Comparison of ENCODE assay signal across 8 mouse cellular contexts in the genomic region with DNA sequence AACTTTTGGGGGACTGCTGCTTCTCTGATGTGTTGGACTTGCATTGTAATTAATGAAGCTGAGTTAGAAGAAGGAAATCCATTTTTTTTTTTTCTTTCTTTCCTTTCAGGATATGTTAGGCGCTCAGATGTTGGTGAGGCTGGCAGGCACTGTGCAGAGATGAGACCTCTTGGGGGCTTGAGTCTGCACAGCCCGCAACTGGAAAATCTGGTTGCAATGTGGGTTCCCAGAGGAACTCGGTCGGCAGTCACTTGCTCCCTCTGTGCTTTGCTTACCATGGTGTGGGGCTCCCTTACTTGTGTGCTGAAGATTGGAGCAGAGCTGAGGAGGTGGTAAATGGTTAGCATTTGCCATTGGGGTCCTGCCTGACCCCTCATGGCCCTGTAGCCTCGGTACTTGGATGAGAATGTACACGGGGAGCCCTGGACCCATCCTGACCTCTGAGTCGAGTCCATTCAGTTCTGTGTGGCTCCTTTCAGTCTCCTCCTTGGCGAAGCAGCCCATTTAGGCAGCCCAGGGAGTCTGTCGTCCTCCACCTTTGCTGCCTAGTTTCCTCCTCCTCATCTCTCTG. TPM values are rescaled to one million over a fixed set of nuclear protein-coding genes. Genes with fewer than 3 reads are reported as not detected.
DNase-seq lines count a peak whose midpoint lies in the region; ATAC-seq and TF ChIP-seq lines count a peak whose summit lies in the region.

No protein-coding gene starts in this region.

- TF ChIP-seq CTCF in MEL (IDR thresholded peaks at IDR 0.05 in 2 of 3, conservative IDR thresholded peaks at IDR 0.05 in 1 of 3; ENCODE audit: control insufficient read depth in 1 of 3, insufficient read depth in 1 of 3, low read depth in 2 of 3, low read length in 3 of 3, poor library complexity in 1 of 3, severe bottlenecking in 1 of 3): no peak
- TF ChIP-seq CTCF in heart, postnatal 0 days (IDR thresholded peaks at IDR 0.05; ENCODE audit: low read depth): no peak

- H3K4me1 ChIP-seq in heart, embryonic 14.5 days (ENCODE audit: control insufficient read depth in 2 of 2, insufficient read depth in 2 of 2, low read length in 2 of 2): peaks cover 26% of the 10 kb centered on the region in 2 experiments
- H3K4me1 ChIP-seq in MEL (ENCODE audit: control insufficient read depth in 1 of 2, insufficient read depth in 2 of 2, low read length in 2 of 2): peaks cover 0 to 26% of the 10 kb centered on the region in 2 experiments; a peak in 3 of 4 replicates
- peaks cover 30% of the 10 kb centered on the region for H3K4me1 ChIP-seq in heart, postnatal 0 days (ENCODE audit: control insufficient read depth, insufficient read depth)

- H3K4me2 ChIP-seq in heart, embryonic 14.5 days (ENCODE audit: low read length): peak overlapping the region; percentile 74
- peak overlapping the region; percentile 76 for H3K4me2 ChIP-seq in heart, postnatal 0 days (ENCODE audit: low read depth, low read length)

- TF ChIP-seq POLR2A in MEL (IDR thresholded peaks at IDR 0.05; ENCODE audit: control insufficient read depth in 1 of 2, insufficient read depth in 1 of 2, low read depth in 1 of 2, low read length in 2 of 2, poor library complexity in 1 of 2): no peak

- H3K9ac ChIP-seq in heart, embryonic 14.5 days (ENCODE audit: low read length): peak overlapping the region; percentile 77
- H3K9ac ChIP-seq in MEL (ENCODE audit: control insufficient read depth, low read depth, low read length, poor library complexity, severe bottlenecking): peak overlapping the region; percentile 98
- H3K9ac ChIP-seq in heart, postnatal 0 days (replicated peaks; ENCODE audit: low read depth, low read length): peak overlapping the region; percentile 76

- WGBS in heart, embryonic 14.5 days: 40% methylated on average over 9 of the region's 9 CpGs
- WGBS in heart, postnatal 0 days: 52% methylated on average over 9 of the region's 9 CpGs
- 32% methylated on average over 9 of the region's 9 CpGs for WGBS in macrophage (ENCODE audit: missing documents)

- H3K36me3 ChIP-seq in heart, embryonic 14.5 days (ENCODE audit: control insufficient read depth, insufficient read depth, low read length): peaks cover 7% of the 10 kb centered on the region; the same call in 1 of the 2 replicates
- peaks cover 0 to 15% of the 10 kb centered on the region in 2 experiments; a peak in 2 of 4 replicates for H3K36me3 ChIP-seq in MEL (ENCODE audit: control insufficient read depth in 1 of 2, insufficient read depth in 2 of 2, low read length in 2 of 2)
- H3K36me3 ChIP-seq in heart, postnatal 0 days (replicated peaks; ENCODE audit: control insufficient read depth, insufficient read depth, low read length): peaks cover 5% of the 10 kb centered on the region
- H3K36me3 ChIP-seq in macrophage (ENCODE audit: inconsistent target): peaks cover 12% of the 10 kb centered on the region

- DNase-seq in heart, adult 8-10 months (ENCODE audit: low spot score): no peak
- peak; percentile 53 for DNase-seq in MEL (ENCODE audit: low read depth, low spot score)
- no peak for DNase-seq in heart, postnatal 0 days (ENCODE audit: low spot score)
- no peak for DNase-seq in urinary bladder, adult 18-20 months (ENCODE audit: low spot score in 2 of 2)
- DNase-seq in layer of hippocampus, adult 9-10 months (ENCODE audit: low spot score): no peak
- DNase-seq in left cerebral cortex, adult 11 months (ENCODE audit: low spot score): no peak

- H3K79me2 ChIP-seq in MEL (ENCODE audit: control insufficient read depth, insufficient read depth, low read length, poor library complexity): peaks cover 9% of the 10 kb centered on the region; the same call in 1 of the 2 replicates
- H3K79me2 ChIP-seq in macrophage (ENCODE audit: inconsistent target): peaks cover 28% of the 10 kb centered on the region; the same call in 1 of the 2 replicates

- ATAC-seq in heart, embryonic 14.5 days (ENCODE audit: insufficient number of reproducible peaks, insufficient read depth, low FRiP score, low read depth): no peak
- ATAC-seq in heart, postnatal 0 days (ENCODE audit: insufficient read depth, low read depth): no peak

- H3K27ac ChIP-seq in heart, embryonic 14.5 days (replicated peaks in 1 of 2; ENCODE audit: control insufficient read depth in 1 of 2, insufficient read depth in 1 of 2, low read depth in 2 of 2, low read length in 2 of 2): peak overlapping the region in 1 of 2 experiments; percentile 39; a peak in 1 of 4 replicates
- H3K27ac ChIP-seq in MEL (ENCODE audit: control insufficient read depth, low read depth, low read length) (peak overlapping the region; percentile 73), macrophage (peak overlapping the region; percentile 84)
- H3K27ac ChIP-seq in heart, postnatal 0 days (ENCODE audit: low read depth): peak overlapping the region; percentile 71; the same call in 1 of the 2 replicates

- no peaks in the 10 kb centered on the region for H3K9me3 ChIP-seq in heart, embryonic 14.5 days (ENCODE audit: control insufficient read depth, low read length)
- no peaks in the 10 kb centered on the region for H3K9me3 ChIP-seq in MEL (replicated peaks; ENCODE audit: insufficient read depth, low read length)
- no peaks in the 10 kb centered on the region for H3K9me3 ChIP-seq in heart, postnatal 0 days (replicated peaks; ENCODE audit: control insufficient read depth, low read length)

- no peaks in the 10 kb centered on the region for H3K27me3 ChIP-seq in heart, embryonic 14.5 days (ENCODE audit: control insufficient read depth, insufficient read depth, low read length)
- no peaks in the 10 kb centered on the region for H3K27me3 ChIP-seq in MEL (ENCODE audit: control insufficient read depth in 1 of 2, insufficient read depth in 2 of 2, low read length in 2 of 2)
- no peaks in the 10 kb centered on the region for H3K27me3 ChIP-seq in heart, postnatal 0 days (ENCODE audit: control insufficient read depth, insufficient read depth, low read length)

- TF ChIP-seq EP300 in MEL (IDR thresholded peaks at IDR 0.05; ENCODE audit: low read depth in 1 of 2, low read length in 2 of 2): no peak
- TF ChIP-seq EP300 in heart, postnatal 0 days (IDR thresholded peaks at IDR 0.05; ENCODE audit: low read depth): no peak

- no peak for TF ChIP-seq RAD21 in MEL (IDR thresholded peaks at IDR 0.05; ENCODE audit: low read depth, low read length)

- H3K4me3 ChIP-seq in heart, embryonic 14.5 days (ENCODE audit: control insufficient read depth in 1 of 2, insufficient read depth in 1 of 2, low read depth in 1 of 2, low read length in 2 of 2): peak overlapping the region; percentile 71 to 85
- H3K4me3 ChIP-seq in MEL (ENCODE audit: control insufficient read depth in 1 of 2, insufficient read depth in 1 of 2, low read depth in 2 of 2, low read length in 2 of 2) (peak overlapping the region; percentile 79 to 98), macrophage (ENCODE audit: inconsistent target) (peak overlapping the region; percentile 51)
- peak overlapping the region; percentile 73 for H3K4me3 ChIP-seq in heart, postnatal 0 days (ENCODE audit: low read depth, low read length)

TF ChIP-seq in MEL, 35 proteins besides CTCF, POLR2A, EP300 and RAD21 (continues in another document):
- no peak for TF ChIP-seq TAL1 (IDR thresholded peaks at IDR 0.05; ENCODE audit: low read length)
- TF ChIP-seq UBTF (IDR thresholded peaks at IDR 0.05; ENCODE audit: borderline replicate concordance, insufficient read depth, low read depth, low read length): no peak
- 0 out of 2 replicates have a peak, but pooled peaks have one; percentile 11 for TF ChIP-seq SIN3A (IDR thresholded peaks at IDR 0.05; ENCODE audit: low read length)

RNA-seq across cellular contexts. Expression of gene Tmem268, which starts 0.6 kb away (rescaled TPM):
- 3.5 and 5.6 TPM in 2 replicates for polyA plus RNA-seq in heart, embryonic 14.5 days (2014; fragmentation: Nextera tagmentation; extraction: Ambion mirVana)
- 10 to 100 TPM in 3 of 4 experiments, 1 to 10 TPM in 1; 8.0 to 16.2 (median 12.7) TPM for total RNA-seq in heart, adult 8-10 months (2022)
- total RNA-seq in MEL (2012; rRNA removed): 6.9 and 8.1 TPM in 2 replicates
- polyA plus RNA-seq in MEL (2012; ENCODE audit: insufficient read depth in 1 of 2, insufficient read length in 2 of 2, low read depth in 1 of 2, low replicate concordance in 2 of 2, missing spikeins in 1 of 2): 10 to 100 TPM in 1 of 2 experiments, not detected in 1; 11.3 TPM
- 5.2 and 10.0 TPM in 2 replicates for total RNA-seq in heart, postnatal 0 days (2014; rRNA removed; ENCODE audit: low replicate concordance)
- 4.6 and 4.7 TPM in 2 replicates for polyA plus RNA-seq in heart, postnatal 0 days (2015; fragmentation: Nextera tagmentation; extraction: Ambion mirVana)
- 100 to 1,000 TPM in 4 of 26 experiments, 10 to 100 TPM in 22; 16.4 to 119 (median 57.7) TPM for total RNA-seq in macrophage (2018; cell fraction: chromatin; rRNA removed)
- 10 to 100 TPM; 13.4 to 79.6 (median 36.5) TPM for total RNA-seq in macrophage (2018; cell fraction: cytosol; rRNA removed)
- total RNA-seq in macrophage (2018; cell fraction: nucleus; rRNA removed): 100 to 1,000 TPM in 6 of 26 experiments, 10 to 100 TPM in 20; 21.7 to 139 (median 59.5) TPM
- 19.7 to 29.5 TPM (median 23.1 TPM) in 3 replicates for polyA plus RNA-seq in macrophage (2018)

RNA-seq across cellular contexts. Expression of gene Atp6v1g1, which starts 14.6 kb away (rescaled TPM):
- 213 and 216 TPM in 2 replicates for polyA plus RNA-seq in heart, embryonic 14.5 days (2014; fragmentation: Nextera tagmentation; extraction: Ambion mirVana)
- 100 to 1,000 TPM; 146 to 168 (median 149) TPM for total RNA-seq in heart, adult 8-10 months (2022)
- 146 and 164 TPM in 2 replicates for total RNA-seq in MEL (2012; rRNA removed)
- polyA plus RNA-seq in MEL (2012; ENCODE audit: insufficient read depth in 1 of 2, insufficient read length in 2 of 2, low read depth in 1 of 2, low replicate concordance in 2 of 2, missing spikeins in 1 of 2) (100 to 1,000 TPM in 1 of 2 experiments, not detected in 1; 122 TPM), macrophage (2018) (355 to 475 TPM (median 452 TPM) in 3 replicates)
- 120 and 148 TPM in 2 replicates for total RNA-seq in heart, postnatal 0 days (2014; rRNA removed; ENCODE audit: low replicate concordance)
- polyA plus RNA-seq in heart, postnatal 0 days (2015; fragmentation: Nextera tagmentation; extraction: Ambion mirVana): 278 and 279 TPM in 2 replicates
- 10 to 100 TPM; 17.0 to 81.5 (median 42.8) TPM for total RNA-seq in macrophage (2018; cell fraction: chromatin; rRNA removed)
- total RNA-seq in macrophage (2018; cell fraction: cytosol; rRNA removed): 100 to 1,000 TPM; 307 to 552 (median 416) TPM
- total RNA-seq in macrophage (2018; cell fraction: nucleus; rRNA removed): 100 to 1,000 TPM in 16 of 26 experiments, 10 to 100 TPM in 10; 74.2 to 180 (median 114) TPM

RNA-seq across cellular contexts. Expression of gene Gm11213, which starts 45.8 kb away (rescaled TPM):
- not detected in 2 replicates for polyA plus RNA-seq in heart, embryonic 14.5 days (2014; fragmentation: Nextera tagmentation; extraction: Ambion mirVana)
- not detected for total RNA-seq in heart, adult 8-10 months (2022)
- total RNA-seq in MEL (2012; rRNA removed): not detected in 2 replicates
- not detected for polyA plus RNA-seq in MEL (2012; ENCODE audit: insufficient read depth in 1 of 2, insufficient read length in 2 of 2, low read depth in 1 of 2, low replicate concordance in 2 of 2, missing spikeins in 1 of 2)
- total RNA-seq in heart, postnatal 0 days (2014; rRNA removed; ENCODE audit: low replicate concordance): not detected in 2 replicates
- polyA plus RNA-seq in heart, postnatal 0 days (2015; fragmentation: Nextera tagmentation; extraction: Ambion mirVana): not detected in 2 replicates
- not detected for total RNA-seq in macrophage (2018; cell fraction: chromatin; rRNA removed)
- not detected for total RNA-seq in macrophage (2018; cell fraction: cytosol; rRNA removed)
- not detected for total RNA-seq in macrophage (2018; cell fraction: nucleus; rRNA removed)
- polyA plus RNA-seq in macrophage (2018): not detected in 3 replicates
